ENCODE assay signal across 17 mouse cellular contexts in genomic region chr17:78938927-78939326, GRCm38 (mm10). TPM values are rescaled to one million over a fixed set of nuclear protein-coding genes. Genes with fewer than 3 reads are reported as not detected.
"Had no signal": no experiment of that assay in that cellular context is flagged by ENCODE, and none has a peak within 500 bp of the region (broad histone marks: within the 10 kb centered on the region; RNA-seq: fewer than 3 reads in every experiment).

No protein-coding gene starts in this region.

- H3K4me3 ChIP-seq: limb, embryonic 10.5 days; liver, embryonic 15.5 days; megakaryocyte, embryonic 14.5 days; midbrain, embryonic 15.5 days; neural tube, embryonic 15.5 days had no signal

- ATAC-seq: midbrain, embryonic 15.5 days had no signal

- DNase-seq: kidney, adult 11 months; kidney, postnatal 14 days; lung, embryonic 14.5 days; lung, postnatal 14 days; thymus, postnatal 14 days had no signal

- H3K4me2 ChIP-seq: liver, embryonic 11.5 days; liver, embryonic 15.5 days; lung, embryonic 14.5 days; midbrain, embryonic 11.5 days; midbrain, embryonic 15.5 days; neural tube, embryonic 15.5 days had no signal

- H3K9me3 ChIP-seq: limb, embryonic 10.5 days; liver, embryonic 15.5 days; megakaryocyte, embryonic 14.5 days; midbrain, embryonic 15.5 days; neural tube, embryonic 15.5 days had no signal

- H3K27me3 ChIP-seq: liver, embryonic 15.5 days; megakaryocyte, embryonic 14.5 days; midbrain, embryonic 15.5 days; neural tube, embryonic 15.5 days had no signal

- H3K27ac ChIP-seq: limb, embryonic 10.5 days; liver, embryonic 15.5 days; midbrain, embryonic 15.5 days; neural tube, embryonic 15.5 days; stomach, postnatal 0 days had no signal

- H3K9ac ChIP-seq: liver, embryonic 15.5 days; lung, embryonic 14.5 days; midbrain, embryonic 15.5 days; neural tube, embryonic 15.5 days had no signal

RNA-seq across cellular contexts. Expression of gene Sult6b1, which starts 32.1 kb away (rescaled TPM):
- total RNA-seq: layer of hippocampus, postnatal 14 days; left cerebral cortex, adult 18-20 months; left cerebral cortex, postnatal 14 days had no signal
- polyA plus RNA-seq: large intestine, adult 2 months; liver, embryonic 11.5 days; midbrain, embryonic 11.5 days had no signal
